Mouse (Mus musculus): ENCODE measurements at regions not wholly inside any gene's neighbourhood (a gene's known extent, or its start where the extent isn't known, plus 50 kb on each side); places are given as distances from the start of the nearest gene placed in this dataset.

DNA sequence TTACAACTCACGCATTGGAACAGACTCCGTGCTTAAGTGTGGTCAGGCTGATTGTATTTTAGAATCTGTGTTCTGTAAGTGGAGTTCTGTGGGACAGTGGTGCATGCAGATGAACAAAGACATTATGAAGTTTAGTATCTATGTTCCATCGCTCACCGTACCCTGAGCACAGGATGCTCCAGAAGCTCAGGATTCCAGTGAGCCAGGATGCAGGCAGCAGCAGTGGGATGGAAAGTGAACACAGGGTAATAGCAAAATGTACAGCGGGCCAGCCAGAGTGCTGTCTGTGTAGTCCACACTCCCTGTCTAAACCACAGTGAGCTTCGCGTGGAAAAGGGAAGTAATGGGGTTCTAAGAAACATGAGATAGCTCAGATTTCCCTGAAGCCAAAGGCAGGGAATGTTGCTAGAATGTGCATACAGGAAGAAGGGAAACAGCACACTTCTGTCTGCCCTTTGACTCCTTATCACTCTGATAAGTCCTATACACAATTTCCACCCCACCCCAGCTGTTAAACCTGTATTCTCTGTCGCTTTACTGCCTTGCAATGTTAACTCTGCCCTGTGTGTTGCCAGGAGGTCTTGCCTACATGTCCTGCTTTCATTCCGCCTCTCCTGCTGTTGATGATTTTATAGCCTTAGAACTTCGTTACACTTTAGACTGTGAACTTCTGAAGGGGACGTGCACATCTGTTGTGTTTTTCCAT lies 178.3 kb upstream of the Btg1 start:
- no peak for DNase-seq

DNA sequence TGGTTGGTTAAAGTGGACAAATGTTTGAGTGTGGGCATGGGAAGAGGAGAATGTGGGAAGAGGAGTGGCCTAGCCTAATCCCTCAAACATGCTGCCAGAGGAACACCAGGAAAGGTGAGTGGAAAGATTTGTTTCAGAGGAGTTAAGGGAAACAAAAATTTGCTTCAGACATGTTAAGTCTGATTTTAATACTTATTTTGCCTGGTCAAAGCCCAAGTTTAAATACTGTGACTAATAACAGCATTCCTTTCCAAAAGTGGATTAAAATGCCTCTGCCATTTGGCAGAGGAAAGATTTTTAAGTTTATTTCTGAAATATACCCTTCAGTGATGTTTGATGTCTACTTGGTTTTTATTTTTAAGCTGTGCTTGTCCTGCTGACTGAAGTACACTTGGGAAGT lies 174.6 kb upstream of the Btg1 start:
- DNase-seq = no peak

DNA sequence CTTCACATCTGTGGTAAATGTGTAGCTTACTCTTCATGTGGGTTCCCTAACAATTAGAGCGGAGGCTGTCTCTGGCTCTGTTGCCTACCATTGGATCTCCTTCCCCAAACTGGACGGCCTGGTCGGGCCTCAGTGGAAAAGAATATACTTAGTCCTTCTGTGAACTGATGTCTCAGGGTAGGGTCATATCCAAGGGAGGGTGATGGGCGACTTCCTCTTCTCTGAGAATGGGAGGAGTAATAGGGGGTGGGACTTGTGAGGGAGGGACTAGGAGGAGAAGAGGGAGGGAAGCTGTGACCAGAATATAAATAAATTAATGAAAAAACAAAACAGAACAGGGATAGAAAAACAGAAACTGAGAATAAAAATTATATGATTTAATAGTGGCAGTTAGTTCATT lies 166.5 kb upstream of the Btg1 start:
- no peak for DNase-seq

DNA sequence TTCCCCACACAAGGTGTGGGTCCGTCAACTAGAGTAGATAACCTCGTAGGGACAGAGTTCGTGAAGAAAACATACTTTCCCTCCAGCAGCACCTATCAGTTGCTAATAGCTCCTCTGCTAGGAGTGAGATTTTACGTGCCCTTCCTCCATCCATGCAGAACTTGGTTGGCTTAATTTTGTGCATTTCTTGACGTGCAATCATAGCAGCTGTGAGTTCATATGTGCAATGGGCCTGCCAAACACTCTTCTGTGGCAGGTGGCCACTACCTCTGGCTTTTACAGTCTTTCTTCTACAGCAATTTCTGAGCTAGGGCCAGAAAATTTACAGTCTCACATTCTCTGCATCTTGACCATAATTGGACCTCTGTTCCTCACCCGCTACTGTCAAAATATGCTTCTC lies 161.9 kb upstream of the Btg1 start:
- DNase-seq = no peak

DNA sequence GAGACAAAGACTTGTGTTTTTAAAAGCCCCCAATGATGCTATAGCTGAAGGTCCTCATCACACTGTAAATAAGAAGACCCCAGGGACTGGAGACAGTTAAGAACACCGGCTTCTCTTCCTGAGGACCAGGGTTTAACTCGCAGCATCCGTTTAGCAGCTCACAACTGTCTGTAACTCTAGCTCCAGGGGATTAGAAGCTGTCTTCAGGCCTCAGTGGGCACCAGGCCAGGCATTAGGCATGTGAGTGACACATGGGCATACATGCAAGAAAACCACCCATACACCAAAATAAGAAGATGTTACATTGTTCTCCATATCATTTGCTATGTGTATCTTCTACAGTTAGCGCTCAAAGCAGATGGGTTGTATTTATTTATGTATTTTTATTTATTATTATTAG lies 158.3 kb upstream of the Btg1 start:
- no peak for DNase-seq

DNA sequence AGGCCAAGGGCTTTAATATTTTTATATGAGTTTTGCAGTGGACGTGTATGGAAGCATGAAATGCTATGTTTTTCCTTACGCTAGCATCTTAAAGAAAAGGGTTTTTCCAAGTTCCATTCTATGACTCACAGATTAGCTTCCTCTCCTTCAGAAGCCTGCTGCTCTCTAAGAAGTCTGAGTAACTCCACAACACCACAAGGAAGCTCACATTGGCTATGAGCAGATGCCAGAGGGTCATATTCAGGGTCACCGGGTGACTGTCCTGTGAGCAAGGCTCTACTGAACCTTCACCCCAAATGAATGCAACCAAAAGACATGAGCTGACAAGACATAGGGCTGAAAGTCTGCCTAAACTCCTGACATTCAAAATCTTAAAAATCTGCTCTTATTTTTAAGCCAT lies 157.6 kb upstream of the Btg1 start:
- no peak for DNase-seq

DNA sequence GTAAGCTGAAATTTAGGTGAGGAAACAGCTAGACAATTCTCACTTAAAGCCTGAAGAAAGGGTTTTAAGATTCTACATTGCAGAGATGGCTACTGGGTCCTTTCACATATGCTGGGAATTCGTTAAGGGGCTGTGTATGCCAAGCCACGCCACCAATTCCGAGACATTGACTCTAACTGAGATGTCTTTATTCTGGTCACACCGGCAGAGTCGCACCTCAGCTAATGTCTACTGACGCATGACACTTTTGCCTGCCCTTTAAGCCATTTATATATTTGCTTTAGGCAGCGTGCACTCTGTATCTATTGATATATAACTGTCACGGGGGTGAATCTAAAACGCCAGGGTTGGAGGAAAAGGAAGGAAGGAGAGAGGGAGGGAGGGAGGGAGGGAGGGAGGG lies 156.7 kb upstream of the Btg1 start:
- DNase-seq = no peak

DNA sequence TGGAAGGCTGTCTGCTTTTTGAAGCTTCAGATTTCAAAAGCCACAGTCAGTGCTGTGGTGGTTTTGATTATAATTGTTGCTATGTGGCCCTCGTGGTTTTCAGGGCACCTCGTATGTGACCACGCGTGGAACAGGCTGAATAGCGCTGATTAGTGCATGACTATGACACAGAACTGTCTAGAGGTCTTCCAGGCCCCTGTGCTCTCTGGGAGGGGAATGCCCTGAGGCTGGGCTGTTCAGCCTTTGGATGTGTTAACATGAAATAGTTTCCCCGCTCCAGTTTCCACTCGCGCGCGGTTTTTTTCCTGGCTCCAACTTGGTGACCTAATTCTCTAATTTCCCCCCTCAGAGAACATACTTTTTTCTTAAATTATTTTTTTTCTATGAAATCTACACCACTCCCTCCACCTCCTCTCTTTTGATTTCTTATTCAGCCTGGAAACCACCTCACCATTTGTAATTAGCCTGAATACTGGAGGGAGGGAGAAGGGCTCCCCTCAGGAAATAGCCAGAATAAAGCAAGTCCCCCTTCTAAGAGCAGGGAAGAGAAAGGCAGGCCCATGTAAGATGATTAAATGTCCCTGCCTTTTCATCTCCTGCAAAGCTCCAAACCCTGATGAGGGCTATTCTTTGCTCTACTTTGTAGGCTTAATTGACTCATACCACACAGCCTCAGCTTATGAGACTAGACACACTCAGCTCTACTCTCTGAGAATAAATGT lies 156.0 kb upstream of the Btg1 start:
- DNase-seq = peak in 1 of 2 experiments; percentile 3

DNA sequence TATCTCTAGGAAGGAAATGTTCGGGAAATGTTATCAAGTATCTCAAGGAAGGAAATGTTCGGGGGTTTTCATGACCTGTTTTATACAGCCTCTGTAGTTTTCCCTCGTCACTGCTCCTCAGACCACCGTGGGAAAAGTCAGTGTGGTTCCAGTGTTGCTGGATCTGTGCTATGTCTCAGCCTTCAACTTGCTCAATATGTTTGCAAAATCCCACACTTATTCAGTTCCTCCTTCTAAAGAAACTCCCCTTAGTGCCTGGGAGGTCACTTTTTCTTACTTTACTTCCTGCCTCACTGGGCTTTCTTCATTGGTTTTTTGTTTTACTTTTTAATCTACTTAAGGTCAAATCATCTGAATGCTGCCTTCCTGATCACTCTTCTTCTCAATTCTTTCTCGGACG lies 150.8 kb upstream of the Btg1 start:
- no peak for DNase-seq

DNA sequence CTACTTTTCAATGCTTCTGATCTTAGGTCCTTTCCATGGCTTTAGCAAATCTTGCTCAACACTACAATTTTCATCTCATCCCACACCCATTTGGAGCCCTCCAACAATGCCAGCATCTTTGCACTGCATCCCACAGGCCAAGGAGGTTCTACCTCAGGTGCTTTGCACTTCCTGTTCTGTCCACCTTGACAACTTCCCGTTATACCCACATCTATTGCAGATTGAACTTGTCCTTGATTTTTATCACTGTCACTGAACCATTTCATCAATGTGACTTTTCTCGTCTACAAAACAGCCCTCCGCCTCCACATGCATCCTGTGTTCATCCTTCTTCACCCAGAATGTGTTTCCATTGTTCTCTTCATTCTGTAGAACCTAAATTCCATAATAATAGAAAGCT lies 150.0 kb upstream of the Btg1 start:
- DNase-seq = no peak

DNA sequence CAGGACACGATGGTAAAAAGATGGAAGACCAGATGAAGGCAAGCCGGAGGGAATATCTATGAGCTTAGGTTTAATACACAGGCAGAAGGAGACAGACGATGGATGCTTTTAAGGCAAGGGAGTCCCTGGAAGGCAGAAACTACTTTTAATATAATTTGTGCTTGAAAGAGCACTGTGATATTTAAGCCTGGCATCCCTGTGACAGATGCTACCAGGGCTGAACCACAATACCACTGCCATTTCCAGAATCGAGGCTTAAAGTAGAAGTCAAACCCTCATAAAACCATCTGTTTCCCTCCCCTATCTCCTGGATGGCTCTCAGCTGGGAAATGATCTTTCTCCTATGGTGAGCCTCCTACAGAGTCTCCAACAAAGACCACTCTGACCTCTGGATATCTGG lies 149.1 kb upstream of the Btg1 start:
- no peak for DNase-seq

DNA sequence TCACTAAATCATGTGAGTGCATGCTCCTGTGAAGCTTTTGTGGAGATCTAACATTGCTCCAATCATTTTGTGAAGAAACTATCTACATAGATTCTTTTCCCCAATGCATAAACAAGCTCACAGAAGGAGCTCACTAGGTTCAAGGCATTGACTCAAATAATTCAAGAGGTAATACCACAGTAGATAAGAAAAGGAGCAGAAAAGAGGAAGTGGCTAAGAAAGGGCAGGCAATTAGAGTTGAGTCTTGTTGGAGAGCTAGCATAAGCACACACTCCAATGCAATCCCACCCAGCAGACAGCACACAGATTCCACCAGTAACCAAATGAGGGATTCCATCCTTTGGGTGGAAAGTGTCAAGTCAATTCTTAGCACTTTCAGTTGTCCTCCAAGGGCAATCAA lies 145.3 kb upstream of the Btg1 start:
- DNase-seq = no peak

DNA sequence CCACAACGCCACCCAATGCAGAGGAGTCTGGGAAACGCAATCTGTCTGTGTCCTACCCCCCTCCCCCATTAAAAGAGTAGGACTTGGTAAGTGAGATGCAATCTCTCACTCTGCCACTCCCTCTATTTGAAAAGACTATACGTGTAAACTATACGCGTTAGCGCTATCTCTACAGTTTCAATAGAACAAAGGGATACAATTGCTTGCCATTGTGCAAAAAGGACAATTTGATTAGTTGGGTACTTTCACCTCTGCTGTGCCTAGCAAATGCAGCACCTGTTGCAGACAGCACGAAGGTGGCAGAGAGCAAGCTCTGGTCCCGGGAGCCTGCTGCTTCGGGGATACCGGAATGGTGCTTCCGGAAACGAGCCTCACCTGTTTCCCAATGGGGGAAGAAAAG lies 137.5 kb upstream of the Btg1 start:
- no peak for DNase-seq

DNA sequence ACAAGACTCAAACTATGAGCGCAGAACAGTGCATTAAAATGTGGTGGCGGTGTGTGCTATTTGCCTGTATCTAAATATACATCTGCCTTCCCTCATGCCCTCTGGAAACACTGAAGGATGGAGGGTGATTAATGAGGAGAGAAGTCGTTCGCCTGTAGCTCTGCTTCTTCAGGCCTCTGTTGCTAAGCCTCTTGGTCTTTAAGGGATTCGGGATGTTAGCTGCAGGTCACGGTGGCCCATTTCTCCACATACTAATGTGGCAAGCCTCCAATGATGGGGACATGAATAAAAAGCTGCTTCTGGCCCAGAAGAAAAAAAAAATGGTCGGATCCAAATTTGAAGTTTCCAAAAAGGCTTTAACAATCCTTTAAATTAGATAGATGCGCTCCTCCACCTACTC lies 137.0 kb upstream of the Btg1 start:
- DNase-seq = no peak

DNA sequence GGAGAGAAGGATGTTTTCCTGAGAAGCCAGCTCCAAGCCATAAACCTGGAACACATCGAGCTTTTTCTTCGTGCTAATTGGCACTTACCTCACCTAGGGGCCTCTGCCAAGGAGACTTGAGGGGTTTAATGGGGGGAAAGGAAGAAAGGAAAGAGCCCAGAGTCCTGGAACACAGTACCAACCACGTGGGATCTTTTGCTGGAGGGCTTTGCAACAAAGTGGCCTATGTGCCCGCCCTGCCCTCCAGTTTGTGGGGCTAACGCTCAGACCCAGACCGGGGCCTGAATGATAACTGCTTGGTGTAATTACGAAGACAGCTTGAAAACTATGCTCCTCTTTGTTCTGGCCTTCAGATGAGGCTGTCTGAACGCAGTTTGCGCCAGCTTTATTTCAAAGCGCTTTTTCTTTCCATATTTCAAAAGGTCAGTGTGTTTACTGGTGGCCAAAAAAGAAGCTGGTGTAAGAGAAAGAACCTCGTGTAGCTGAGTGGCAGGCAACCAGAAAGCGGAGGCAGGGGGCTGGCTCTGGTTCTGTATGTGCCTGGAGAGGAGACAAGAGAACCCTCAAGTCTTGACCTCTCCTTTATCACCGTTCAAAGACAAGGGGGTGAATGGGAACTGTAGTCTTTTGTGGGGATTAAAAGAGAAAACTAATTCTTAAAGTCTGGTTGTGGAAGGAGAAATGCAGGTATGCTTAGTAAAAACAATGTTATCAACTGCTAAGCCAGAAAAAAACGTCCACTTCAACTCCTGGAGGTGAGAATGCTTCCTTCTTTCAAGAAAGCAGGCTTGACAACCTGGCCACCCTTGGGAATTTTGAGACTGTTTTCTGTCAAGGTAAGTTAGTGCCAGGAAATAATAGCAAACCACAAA lies 136.1 kb upstream of the Btg1 start:
- DNase-seq = no peak

DNA sequence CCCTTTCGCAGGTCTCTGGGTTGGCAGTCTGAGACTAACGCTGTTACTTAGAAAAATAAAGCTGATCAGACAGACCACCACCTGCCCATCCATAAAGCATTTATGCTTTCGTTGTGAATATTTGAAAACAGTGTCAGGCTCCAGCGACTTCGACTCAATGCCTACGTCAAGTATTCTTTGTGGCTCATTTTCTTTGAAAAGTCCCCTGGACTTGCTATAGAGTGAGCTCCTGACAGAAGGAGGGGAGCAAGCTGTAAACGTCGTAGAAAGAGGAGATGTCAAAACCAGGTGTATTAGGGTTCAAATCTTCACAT lies 135.5 kb upstream of the Btg1 start:
- no peak for DNase-seq

DNA sequence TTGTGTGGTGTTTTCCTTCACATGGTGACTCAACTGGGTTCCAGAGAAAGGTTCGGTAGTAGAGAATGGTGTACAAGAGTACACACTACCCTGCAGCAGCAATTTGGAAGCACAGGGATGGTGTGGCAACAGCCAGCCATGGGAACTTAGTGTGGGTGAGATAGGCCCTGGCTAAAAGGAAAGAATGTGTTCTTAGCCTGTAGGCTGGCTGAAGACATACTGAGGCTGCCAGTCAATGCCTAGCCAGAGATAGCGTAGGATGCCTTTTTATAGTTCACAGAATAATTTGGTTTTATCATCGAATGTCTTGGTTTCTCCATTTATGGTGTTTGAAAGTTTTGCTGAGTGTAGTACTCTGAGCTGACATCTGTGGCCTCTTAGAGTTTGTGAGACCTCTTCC lies 130.1 kb upstream of the Btg1 start:
- no peak for DNase-seq

DNA sequence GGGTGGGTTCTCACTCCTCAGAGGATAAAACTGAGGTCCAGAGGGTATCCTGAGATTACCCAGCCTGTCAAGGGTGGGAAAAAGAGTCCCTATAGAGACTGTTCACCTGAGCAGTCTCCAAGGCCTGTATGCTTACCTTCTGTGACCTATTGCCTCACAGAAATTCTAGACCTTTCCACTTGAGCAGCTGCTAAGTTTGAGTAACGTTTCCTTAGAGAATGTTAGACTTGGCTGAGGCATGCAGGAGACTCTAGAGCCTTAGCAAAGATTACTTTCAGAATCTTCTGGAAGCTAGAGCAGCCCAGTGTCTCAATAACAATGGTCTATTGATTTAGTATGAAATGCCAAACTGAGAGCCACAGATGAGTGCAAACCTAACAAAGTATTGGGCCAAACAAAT lies 123.1 kb upstream of the Btg1 start:
- DNase-seq = no peak

DNA sequence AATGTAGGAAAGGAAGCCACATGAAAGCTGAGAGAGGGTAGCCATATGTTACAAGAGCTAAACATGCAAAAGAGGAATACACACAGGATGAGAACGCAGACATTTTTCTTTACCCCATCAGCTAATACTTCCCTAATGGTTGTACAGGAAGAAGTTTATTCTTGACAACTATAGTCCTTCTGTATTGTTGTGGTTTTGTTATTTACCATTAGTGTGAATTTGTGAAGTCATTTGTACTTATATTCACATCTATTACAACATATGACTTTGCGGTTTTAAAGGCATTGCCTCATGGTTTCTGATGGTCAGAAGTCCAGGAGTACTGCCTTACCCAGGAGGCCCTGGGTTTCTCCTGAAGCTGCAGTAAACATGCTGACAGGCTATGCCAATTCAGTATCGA lies 120.1 kb upstream of the Btg1 start:
- no peak for DNase-seq

DNA sequence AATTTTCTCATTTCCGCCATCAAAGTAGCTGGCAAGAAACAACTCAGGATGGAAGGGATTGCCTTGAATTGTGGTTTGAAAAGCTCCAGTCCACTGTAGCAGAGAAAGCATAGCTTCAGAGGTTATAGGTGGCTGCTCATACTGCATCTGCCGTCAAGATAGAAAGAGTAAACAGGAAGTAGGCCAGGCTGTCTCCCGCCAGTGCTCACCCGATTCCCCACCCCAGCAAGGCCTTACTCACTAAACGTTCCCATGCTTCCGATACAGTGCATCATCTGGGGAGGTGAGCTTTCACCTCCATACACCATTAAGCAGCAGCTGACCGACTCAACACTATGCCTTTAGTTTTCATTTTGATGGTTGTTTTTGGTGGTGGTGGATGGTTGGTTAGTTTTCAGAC lies 119.3 kb upstream of the Btg1 start:
- DNase-seq = no peak

DNA sequence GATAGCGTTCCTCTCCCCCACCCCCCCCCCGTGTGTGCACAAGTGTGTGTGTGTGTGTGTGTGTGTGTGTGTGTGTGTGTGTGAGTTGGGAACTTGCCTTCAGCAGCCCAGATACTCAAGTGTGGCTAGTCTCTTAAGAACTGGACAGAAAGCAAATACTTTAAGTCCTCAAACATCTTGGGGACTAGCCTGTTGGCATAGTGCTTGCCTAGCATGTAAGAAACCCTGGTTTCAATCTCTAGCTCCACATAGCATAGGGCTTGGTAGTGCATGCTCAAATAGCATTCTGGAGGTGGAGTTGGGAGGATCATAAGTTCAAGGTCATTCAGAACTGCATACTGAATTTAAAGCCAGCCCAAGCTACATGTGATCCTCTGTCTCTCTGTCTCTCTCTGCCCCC lies 117.5 kb upstream of the Btg1 start:
- DNase-seq = no peak

DNA sequence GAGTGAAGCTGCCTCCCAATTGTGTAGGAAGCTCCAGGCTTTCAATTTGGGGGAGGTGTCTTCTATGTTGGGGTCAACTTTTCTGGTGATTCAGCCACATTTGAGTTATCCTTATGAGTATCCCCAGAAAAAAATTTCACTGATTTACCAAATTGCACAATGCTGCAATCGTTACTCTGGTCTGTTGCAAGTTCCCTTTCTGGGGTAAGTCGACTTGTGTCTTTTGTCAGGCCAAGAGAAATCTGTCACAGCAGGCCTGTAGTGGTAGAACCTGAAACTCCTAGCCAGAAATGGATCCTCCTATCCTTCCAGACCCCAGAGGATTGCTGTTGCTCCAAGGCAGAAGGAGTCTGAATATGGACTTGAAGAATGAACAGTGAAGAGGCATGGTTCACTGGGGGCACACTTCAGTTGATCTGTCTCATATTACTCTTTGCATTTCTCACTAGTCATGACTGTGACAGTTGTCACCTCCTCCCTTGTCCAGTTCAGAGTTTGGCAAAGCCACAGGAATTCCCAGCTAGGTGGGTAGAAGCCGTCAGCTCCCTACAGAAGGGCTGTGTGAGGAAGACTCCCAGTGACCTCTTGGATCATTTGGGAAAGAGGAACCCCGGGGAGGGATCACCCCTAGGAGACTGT lies 114.6 kb upstream of the Btg1 start:
- no peak for DNase-seq

DNA sequence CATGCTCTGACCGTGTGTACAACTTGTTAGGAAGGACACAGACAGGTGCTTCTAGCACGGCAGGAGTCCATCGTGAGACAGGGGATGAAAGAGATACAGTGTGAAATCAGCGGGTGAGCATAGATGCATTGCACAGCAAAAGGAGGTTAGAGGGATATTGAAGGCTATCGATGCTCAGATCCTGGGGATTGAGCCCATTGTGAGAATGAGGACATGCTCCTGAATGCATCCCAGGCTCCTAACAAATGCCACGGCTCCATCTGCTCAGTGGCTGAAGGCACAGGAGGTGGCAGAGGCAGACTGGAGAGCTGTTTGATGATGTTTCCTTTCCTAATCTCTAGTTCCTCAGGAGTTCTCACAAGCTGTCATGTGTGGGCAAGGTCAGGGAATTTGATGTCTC lies 114.1 kb upstream of the Btg1 start:
- no peak for DNase-seq

DNA sequence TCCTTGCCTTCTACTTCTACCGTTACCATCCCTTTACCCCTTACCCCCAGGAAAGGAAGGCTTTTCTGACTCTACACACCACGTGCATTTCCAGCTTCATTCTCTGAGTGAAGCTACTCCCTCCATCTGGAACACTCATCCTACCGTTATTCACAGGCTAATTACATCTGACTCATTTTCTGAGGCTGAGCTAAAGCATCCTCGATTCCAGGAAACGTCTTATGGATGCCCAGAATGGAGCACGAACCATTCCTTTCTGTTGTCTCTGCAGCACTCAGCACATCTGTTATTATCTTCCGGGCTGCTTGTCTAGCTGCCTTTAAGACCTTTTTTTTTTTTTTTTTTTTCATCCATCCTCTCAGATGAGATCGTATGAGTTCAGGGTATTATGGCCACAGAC lies 112.5 kb upstream of the Btg1 start:
- DNase-seq = no peak
